Mouse (Mus musculus) layer of hippocampus, adult 8-10 months (tissue): ENCODE results near the gene Gm6904. TPM values are rescaled to one million over a fixed set of nuclear protein-coding genes. Genes with fewer than 3 reads are reported as not detected.

Experiments
- total RNA-seq, 4 experiments: library from RNA; stranded (reverse); gene quantifications; 2 replicates each; pipeline ENCODE4 v1.2.4; 2022

Gene Gm6904
- total RNA-seq, 4 experiments from 2014 or later: not detected

Other genes with a start within 250 kb of the Gm6904 start
- gene 1700129C05Rik, start 117.3 kb downstream of the Gm6904 start, total RNA-seq: not detected
- not detected for gene Gm5142, start 81.5 kb downstream of the Gm6904 start, total RNA-seq
- gene Rcbtb1, start 59.0 kb downstream of the Gm6904 start, total RNA-seq: 10 to 100 TPM; 39.5 to 45.9 (median 41.7) TPM
- under 1 TPM in 2 of 4 experiments, not detected in 2; 0.75 to 0.99 TPM for gene Phf11a, start 37.3 kb upstream of the Gm6904 start, total RNA-seq
- gene Phf11b, start 81.1 kb upstream of the Gm6904 start, total RNA-seq: 1 to 10 TPM in 2 of 4 experiments, under 1 TPM in 1, not detected in 1; 0.41 to 4.3 (median 2.3) TPM
- 1 to 10 TPM in 2 of 4 experiments, under 1 TPM in 2; 0.87 to 4.0 (median 1.3) TPM for gene Phf11d, start 105.3 kb upstream of the Gm6904 start, total RNA-seq
- under 1 TPM; 0.45 to 0.95 (median 0.70) TPM for gene Phf11c, start 135.2 kb upstream of the Gm6904 start, total RNA-seq
- 1 to 10 TPM; 4.3 to 7.1 (median 5.6) TPM for gene Setdb2, start 180.7 kb upstream of the Gm6904 start, total RNA-seq
- 10 to 100 TPM; 23.0 to 26.7 (median 26.1) TPM for gene Cab39l, start 180.8 kb upstream of the Gm6904 start, total RNA-seq